Mouse (Mus musculus) limb, embryonic 14.5 days (tissue): ENCODE measurements around the gene Wfdc15a. TPM values are rescaled to one million over a fixed set of nuclear protein-coding genes. Genes with fewer than 3 reads are reported as not detected.

Experiments used
- ATAC-seq: fragments of 200-750 bp; cut with Nextera tagmentation; 2 replicates; pipeline ENCODE4 v1.8.0; 2017; ENCODE audit warnings: low read depth, moderate number of reproducible peaks, moderate TSS enrichment; ENCODE audit not compliant: low FRiP score
- DNase-seq: peaks from one replicate; pipeline ENCODE4 v3.0.0-alpha.2; 2015; ENCODE audit warnings: low spot score
- H3K27ac ChIP-seq: fragments of 300-500 bp; sonication (generic); replicated peaks from 2 replicates; pipeline ENCODE4 v1.5.1; 2014; ENCODE audit warnings: low read depth, mild to moderate bottlenecking, low read length, moderate library complexity, mixed read lengths
- H3K27me3 ChIP-seq: fragments of 300-500 bp; sonication (generic); 2 replicates; pipeline ENCODE4 v1.6.1; 2014; ENCODE audit warnings: low read length, mixed read lengths; ENCODE audit not compliant: control insufficient read depth, insufficient read depth
- H3K36me3 ChIP-seq: fragments of 300-500 bp; sonication (generic); 2 replicates; pipeline ENCODE4 v1.6.1; 2014; ENCODE audit warnings: mild to moderate bottlenecking, low read length, moderate library complexity, mixed read lengths; ENCODE audit not compliant: control insufficient read depth, insufficient read depth
- H3K4me1 ChIP-seq: fragments of 300-500 bp; sonication (generic); 2 replicates; pipeline ENCODE4 v1.6.1; 2014; ENCODE audit warnings: antibody characterized with exemption, low read length, mixed read lengths; ENCODE audit not compliant: control insufficient read depth, insufficient read depth
- H3K4me2 ChIP-seq: fragments of 300-500 bp; sonication (generic); replicated peaks from 2 replicates; pipeline ENCODE4 v1.6.1; 2014; ENCODE audit warnings: low read depth, mild to moderate bottlenecking, low read length, moderate library complexity; ENCODE audit not compliant: severe bottlenecking
- H3K4me3 ChIP-seq: fragments of 300-500 bp; sonication (generic); replicated peaks from 2 replicates; pipeline ENCODE4 v1.5.1; 2014; ENCODE audit warnings: low read length
- H3K9ac ChIP-seq: fragments of 300-500 bp; sonication (generic); 2 replicates; pipeline ENCODE4 v1.6.1; 2014; ENCODE audit warnings: mild to moderate bottlenecking, low read depth, low read length, moderate library complexity; ENCODE audit not compliant: severe bottlenecking
- H3K9me3 ChIP-seq: fragments of 300-500 bp; sonication (generic); 2 replicates; pipeline ENCODE4 v1.6.1; 2016; ENCODE audit warnings: low read length; ENCODE audit not compliant: control insufficient read depth
- POLR2A ChIP-seq: fragments of 200-500 bp; IDR thresholded peaks from 2 replicates; pipeline ENCODE4 v1.8.0; 2012; ENCODE audit warnings: inconsistent platforms, mild to moderate bottlenecking, moderate library complexity, borderline replicate concordance; ENCODE audit not compliant: insufficient read depth, insufficient read length; ENCODE audit errors: extremely low read depth
- WGBS: fragments of 180-500 bp; shearing (Covaris S2); extraction: QIAGEN DNeasy Blood & Tissue Kit; methylation state at CpG from one replicate; pipeline ENCODE4 v1.1.7; 2014; 5-methylcytosine and 5-hydroxymethylcytosine counted together
- polyA plus RNA-seq, 2 experiments: library from polyadenylated mRNA; depleted of rRNA in 1 of 2; stranded (reverse) in 1 of 2; unstranded in 1 of 2; fragments of >200 nt; fragmentation: Nextera tagmentation in 1 of 2; extraction: Ambion mirVana in 1 of 2; gene quantifications; 2 replicates each; pipeline versions ENCODE4 v1.2.1 to v1.2.3; 2012 to 2014

Gene Wfdc15a
- polyA plus RNA-seq, 2 experiments: not detected

GRCm38 (mm10) chr2:164195971-164196699, 3.8 kb downstream of the Wfdc15a start:
- H3K4me3 ChIP-seq: no peak overlapping the region
- no peaks in the 10 kb centered on the region for H3K4me1 ChIP-seq
- no peaks in the 10 kb centered on the region for H3K36me3 ChIP-seq
- no peak for TF ChIP-seq POLR2A
- H3K4me2 ChIP-seq: no peak overlapping the region
- no peaks in the 10 kb centered on the region for H3K9me3 ChIP-seq
- no peak overlapping the region for H3K27ac ChIP-seq
- ATAC-seq (no peak), DNase-seq (no peak)
- H3K27me3 ChIP-seq: no peaks in the 10 kb centered on the region
- H3K9ac ChIP-seq: no peak overlapping the region
- 72% methylated on average over 5 of the region's 5 CpGs for WGBS

- DNase-seq (no peak), ATAC-seq (no peak)
- H3K9me3 ChIP-seq: no peaks in the 10 kb centered on the region
- no peak overlapping the region for H3K4me3 ChIP-seq
- 70% methylated on average over 5 of the region's 5 CpGs for WGBS
- TF ChIP-seq POLR2A: no peak
- H3K4me1 ChIP-seq: no peaks in the 10 kb centered on the region
- no peaks in the 10 kb centered on the region for H3K36me3 ChIP-seq
- no peaks in the 10 kb centered on the region for H3K27me3 ChIP-seq
- no peak overlapping the region for H3K4me2 ChIP-seq
- no peak overlapping the region for H3K27ac ChIP-seq
- no peak overlapping the region for H3K9ac ChIP-seq
These were observed 4.8 kb downstream of the Wfdc15a start for GRCm38 (mm10) chr2:164194959-164195630.

- no peaks in the 10 kb centered on the region for H3K9me3 ChIP-seq
- no peak overlapping the region for H3K9ac ChIP-seq
- no peak overlapping the region for H3K4me2 ChIP-seq
- H3K27ac ChIP-seq: no peak overlapping the region
- DNase-seq: no peak
- ATAC-seq: no peak
- H3K36me3 ChIP-seq: no peaks in the 10 kb centered on the region
- no peak for TF ChIP-seq POLR2A
- no peaks in the 10 kb centered on the region for H3K4me1 ChIP-seq
- no peak overlapping the region for H3K4me3 ChIP-seq
- no peaks in the 10 kb centered on the region for H3K27me3 ChIP-seq
These were observed 7.7 kb downstream of the Wfdc15a start for GRCm38 (mm10) chr2:164192279-164192678.

GRCm38 (mm10) chr2:164190576-164190975, 9.4 kb downstream of the Wfdc15a start, which contains the start of gene Wfdc12:
TSS of gene Wfdc12 (minus strand) at chr2:164190608.
- Histone ChIP-seq H3K27me3 (no peaks in the 10 kb centered on the region), H3K9ac (no peak within 1 kb of the TSS), H3K36me3 (no peaks in the 10 kb centered on the region), H3K4me2 (no peak within 1 kb of the TSS), H3K4me3 (no peak within 1 kb of the TSS), H3K27ac (no peak within 1 kb of the TSS), H3K9me3 (no peaks in the 10 kb centered on the region), H3K4me1 (no peaks in the 10 kb centered on the region)
- no peak for DNase-seq
- 85% methylated on average over 6 of the region's 6 CpGs for WGBS
- no peak for TF ChIP-seq POLR2A
- no peak for ATAC-seq

- no peak overlapping the region for H3K27ac ChIP-seq
- H3K27me3 ChIP-seq: no peaks in the 10 kb centered on the region
- no peaks in the 10 kb centered on the region; the same call in 1 of the 2 replicates for H3K4me1 ChIP-seq
- H3K36me3 ChIP-seq: no peaks in the 10 kb centered on the region
- no peaks in the 10 kb centered on the region for H3K9me3 ChIP-seq
- DNase-seq: no peak
- H3K4me3 ChIP-seq: no peak overlapping the region
- ATAC-seq: no peak
- H3K4me2 ChIP-seq: no peak overlapping the region
- 25% methylated on average over 5 of the region's 5 CpGs for WGBS
- no peak for TF ChIP-seq POLR2A
- no peak overlapping the region for H3K9ac ChIP-seq
These were observed 11.2 kb downstream of the Wfdc15a start for GRCm38 (mm10) chr2:164188722-164189121.
